Mouse (Mus musculus) frontal cortex, postnatal 25 days (tissue): ENCODE measurements around the gene Fermt2.

Experiments
- DNase-seq, 2 experiments: peaks; one replicate each; pipeline ENCODE4 v3.0.0; 2022; ENCODE audit warnings: low spot score in 2 of 2

Fermt2 gene

DNA sequence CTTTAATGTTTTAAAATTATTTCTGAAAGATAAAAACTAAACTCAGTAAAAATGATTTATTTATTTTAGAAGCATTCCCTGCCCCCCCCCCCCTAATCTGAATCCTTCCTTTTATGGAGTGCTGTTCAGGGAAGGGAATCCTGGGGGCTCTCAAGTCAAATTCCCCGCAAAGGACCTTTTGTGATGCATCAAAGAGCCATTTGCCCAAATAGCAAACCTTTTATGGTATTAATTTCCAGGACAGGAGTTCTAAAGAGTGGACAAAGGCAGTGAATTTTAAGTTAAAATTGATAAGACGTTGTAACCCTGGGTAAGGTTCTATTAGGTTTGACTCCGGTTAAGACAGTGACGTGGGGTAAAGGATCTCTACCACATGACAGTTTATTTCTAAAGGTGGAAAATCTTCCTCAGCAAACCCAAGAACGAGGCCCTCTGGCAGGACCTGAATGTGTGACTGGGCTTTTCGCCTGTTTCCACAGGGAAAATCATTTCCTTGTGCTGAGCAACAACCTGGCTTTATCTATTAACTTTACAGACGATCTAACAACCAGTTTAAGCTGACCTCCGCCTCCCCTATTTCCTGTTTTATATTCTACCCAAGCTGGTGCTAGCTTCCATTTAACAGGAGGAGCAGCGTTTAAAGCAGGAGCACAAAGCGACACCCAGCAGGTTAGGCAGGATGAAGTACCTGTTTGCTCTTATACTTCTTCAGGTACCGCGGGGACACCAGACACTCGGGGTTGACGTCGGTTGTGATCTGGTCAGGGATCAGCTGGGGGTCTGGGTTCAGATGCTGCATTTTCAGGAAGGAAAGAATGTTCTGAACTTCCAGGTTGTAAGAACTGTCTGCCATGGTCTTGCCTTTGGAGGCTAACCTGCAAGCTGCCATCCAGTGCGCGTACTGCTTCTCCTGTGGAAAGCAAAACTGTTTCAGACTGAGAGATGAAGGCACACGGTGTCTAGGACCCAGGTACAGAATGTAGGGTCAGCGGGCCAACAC is 65.6 kb downstream of the Fermt2 start:
- DNase-seq: no peak

DNA sequence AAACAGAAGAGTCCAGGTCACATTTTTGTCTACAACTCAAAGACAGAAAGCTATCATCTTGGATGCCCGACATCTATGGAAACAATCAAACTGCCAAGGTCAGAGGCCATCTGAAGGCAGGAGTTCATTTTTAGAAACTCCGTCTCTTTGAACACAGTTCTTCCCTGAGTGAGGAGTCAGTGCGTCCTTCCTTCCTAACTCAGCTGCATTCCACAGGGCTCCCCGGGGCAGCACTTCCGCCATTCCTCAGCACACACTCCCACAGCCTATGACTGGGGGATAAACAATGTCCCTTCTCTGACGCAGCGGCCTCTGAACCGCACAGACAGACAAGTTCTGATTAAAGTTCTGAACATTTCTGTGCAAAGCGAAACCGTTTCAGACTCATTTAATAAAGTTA is 66.3 kb downstream of the Fermt2 start:
- DNase-seq: no peak

DNA sequence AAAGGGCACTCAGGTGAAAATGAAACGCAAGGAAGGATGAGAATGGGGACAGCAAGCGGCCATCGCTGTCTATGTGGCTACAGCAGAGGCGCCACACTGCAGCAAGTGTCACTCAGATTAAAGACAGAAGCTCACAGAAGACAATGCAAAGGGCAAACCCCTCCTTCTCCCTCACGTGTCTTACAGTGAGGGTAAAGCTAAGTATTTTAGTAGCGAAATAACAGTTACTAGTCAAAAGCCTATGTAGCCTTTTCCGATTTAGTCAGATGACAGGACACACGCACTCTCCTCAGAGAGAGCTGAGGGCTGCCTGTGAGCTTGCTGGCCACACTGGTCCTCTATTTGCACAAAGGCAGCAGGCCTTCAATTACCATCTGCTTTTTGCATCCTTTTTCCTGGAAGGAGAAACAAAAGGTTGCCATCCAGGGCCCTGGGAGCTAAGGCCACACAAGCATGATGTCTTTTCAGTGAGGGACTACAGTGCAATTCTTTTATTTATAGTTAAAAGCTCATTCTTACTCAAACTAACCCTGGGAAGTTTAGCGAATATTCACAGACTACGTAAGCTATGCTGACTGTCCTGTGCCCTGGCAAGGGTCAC is 66.9 kb downstream of the Fermt2 start:
- no peak for DNase-seq

DNA sequence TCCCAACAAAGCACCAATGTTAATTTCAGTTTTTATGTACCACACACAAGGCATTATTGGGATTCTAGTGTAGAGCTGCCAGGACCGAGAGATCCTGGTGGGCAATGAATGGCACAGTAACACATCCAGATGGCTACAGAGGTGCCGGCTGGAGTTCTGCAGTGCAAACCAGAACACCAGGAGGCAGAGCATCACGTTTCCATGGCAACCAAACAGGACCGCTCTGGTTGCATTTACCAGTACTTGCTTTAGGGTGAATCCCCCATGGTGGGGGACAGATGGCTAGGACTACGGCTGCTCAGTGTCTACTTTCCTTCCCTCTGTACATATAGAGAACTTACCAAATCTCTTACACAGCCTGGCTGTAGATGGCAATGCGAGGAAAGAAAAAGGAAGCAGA is 67.5 kb downstream of the Fermt2 start:
- no peak for DNase-seq

DNA sequence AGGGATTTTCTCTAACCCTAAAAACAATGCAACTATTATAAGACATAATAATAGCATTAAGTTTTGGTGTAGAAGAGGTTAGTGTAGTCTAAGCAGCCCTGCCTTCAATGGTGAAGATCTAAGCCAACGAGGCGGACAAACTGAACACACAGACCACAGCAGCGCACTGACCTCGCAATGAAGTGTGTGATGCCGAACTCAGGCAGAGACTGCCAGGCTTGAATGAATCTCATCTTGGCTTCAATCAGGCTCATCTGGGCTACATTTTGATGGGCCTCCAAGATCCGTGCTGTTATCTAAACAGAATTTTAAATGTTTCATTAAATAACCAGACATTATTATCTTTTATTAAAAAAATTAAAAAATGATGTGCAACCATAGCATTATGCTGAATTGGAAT is 68.0 kb downstream of the Fermt2 start:
- DNase-seq: no peak

DNA sequence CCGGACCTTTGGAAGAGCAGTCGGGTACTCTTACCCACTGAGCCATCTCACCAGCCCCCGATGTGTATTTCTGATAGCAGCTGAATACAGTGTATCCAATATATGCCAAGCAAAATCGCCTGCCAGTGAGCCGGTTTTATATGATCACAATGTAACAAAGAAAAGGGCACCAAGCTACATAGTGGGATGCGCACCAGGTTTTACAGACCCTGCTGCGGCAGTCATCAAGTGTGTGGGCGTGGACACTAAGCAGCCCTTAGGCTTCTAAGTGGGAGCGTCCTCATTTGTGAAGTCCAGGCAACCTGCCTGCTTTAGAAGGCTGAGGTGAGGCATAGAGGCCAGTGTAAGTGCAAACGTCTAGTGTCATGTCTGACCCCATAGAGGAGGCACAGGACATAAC is 69.4 kb downstream of the Fermt2 start:
- no peak for DNase-seq

DNA sequence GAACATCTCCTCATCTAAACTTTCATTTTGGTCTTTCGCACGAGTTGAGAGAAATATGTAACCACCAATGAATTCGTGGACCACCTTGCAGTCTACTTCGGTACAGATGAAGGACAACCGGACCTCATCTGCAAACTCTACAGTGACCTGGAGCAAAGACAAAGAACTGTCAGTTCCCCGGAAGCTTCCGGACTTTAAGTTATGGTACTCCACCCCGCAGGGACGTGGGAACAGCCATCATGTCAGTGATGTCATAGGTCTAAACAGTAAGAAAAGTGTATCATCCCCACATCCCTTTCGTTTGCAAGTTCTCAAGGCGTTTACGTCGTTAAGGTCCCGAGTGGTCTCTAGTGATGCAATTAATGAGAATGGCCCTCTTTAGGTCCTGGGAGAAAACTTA is 70.0 kb downstream of the Fermt2 start:
- no peak for DNase-seq

DNA sequence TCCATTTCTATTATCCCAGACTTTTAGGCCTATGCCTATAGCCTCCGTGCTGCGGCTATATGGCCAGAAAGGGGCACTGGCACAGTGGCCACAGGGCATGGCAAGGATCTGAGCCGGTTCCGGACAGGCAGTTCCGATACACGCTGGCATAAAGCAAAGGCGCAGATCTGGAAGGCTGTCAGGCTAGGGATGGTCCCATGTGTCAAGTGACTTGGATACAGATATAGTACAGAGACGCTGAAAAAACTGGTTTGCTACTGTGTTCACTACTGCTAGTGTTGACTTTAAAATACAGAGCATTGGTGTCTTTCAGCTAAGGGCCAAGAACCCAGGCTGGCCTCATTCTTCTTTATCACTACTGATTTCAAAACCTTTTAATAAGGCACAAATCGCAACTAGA is 72.9 kb downstream of the Fermt2 start:
- DNase-seq: no peak

DNA sequence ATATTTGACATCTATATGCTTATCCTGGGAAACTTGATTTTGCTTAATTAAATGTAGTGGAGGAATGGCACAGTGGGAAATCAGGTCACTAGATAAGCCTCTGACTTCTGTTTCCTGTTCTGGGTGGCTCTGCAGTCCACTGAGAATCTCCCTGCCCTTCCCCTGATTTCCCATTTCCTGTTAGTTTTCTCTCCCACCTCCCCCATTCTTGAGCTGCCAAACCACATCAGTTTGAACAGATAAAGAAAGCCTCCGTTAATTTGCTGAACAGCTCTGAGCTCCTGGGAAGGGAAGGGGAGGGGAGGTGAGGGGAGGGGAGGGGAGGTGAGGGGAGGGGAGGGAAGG is 73.4 kb downstream of the Fermt2 start:
- no peak for DNase-seq

DNA sequence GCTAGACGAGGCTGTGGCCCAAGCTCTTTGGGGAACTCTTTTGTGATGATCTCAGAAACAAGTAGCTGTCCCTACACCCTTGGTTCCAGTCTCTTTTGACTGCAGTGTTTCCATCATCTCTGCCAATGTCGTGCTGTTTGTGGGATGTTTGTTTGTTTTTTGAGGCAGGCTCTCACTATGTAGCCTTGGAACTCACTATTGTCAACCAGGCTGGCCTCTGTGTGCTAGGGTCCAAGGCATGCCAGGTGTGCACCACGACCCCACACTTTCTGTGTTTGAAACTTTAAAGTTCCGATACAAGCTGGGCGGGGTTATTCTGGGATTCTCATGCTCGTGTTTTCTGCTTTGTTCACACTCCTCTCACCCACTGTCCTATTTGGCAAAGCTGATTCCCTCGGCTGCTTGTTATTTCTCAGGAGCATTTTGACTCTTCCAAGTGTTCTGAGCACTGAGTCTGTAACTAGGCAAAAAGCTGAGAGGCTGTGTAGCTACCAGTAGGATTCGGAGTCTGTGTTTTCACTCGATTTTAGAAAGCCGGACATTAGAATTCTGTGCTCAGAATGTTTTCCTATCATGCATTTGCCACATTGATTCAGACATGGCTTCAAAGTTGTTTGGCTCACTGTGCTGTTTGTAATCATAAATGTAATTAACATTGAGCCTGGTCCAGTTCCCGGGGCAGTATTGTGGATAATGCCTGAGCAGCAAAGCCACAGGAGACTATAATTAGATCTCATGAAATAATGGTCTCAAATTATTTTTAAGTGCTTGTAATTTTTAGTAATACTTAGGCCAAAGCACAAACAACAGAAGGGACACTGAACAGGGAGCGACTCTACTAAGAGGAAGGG is 74.0 kb downstream of the Fermt2 start:
- DNase-seq: no peak

DNA sequence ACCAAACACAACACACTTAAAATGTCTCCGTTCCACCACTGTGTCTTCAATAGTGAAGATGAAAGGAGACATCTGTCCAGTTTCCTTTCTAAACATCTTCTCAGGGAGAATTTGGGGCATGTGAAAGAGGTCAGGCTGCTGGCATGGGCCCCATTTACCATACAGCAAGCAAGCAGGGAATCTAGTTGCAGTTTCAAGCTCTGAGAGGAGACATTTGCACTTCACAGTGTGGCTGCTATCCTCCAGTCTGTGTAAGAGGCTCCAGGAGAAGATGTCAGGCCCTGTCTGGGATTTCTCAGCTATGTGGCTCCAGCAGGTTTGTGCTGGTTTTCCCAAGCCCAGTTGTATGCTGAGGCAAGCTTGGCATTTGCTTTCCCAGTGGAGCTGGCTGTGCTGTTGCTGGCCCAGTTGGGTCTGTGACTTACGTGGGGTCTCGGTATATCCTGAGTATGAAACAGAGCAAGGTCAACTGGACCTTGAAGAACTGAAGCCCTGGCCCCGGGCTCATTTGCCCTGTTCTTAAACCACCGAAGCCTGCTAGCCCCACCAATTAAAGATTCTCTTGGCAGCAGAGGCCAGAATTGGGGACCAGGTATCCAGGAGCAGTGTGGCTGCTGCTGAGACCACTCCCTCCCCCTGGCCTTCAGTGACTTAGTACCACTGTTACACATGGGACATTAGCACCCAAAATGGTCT is 76.2 kb downstream of the Fermt2 start:
- no peak for DNase-seq

DNA sequence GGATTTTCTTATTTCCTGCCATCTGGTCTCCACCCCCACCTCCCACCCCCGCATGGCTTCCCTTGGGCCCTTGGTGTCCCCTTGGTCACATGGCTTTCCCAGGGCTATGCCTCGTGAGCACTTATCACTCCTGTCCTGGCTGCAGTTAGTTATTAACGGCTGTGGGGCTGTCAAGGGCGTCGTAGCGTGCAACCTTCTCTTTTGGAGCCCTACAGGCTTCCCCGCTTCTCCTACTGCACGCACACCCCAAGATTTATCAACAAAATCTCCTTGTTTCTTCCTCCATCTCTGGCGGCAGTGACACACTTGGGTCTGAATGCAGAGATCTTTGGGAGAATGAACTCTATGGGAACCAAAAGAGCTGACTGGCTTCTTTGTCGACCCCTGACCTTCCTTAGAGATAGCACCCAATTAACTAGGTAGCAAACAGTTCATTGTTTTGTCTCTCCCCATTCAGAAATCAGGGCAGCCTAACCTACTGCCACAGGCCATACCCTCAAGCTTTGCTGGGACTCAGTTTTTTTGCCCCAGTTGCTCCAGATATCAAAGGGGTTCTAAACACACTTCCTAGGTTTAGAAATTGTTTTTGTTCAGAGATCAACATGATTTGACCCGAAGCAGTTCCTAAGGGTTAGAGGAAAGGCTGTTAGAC is 76.9 kb downstream of the Fermt2 start:
- DNase-seq: no peak

DNA sequence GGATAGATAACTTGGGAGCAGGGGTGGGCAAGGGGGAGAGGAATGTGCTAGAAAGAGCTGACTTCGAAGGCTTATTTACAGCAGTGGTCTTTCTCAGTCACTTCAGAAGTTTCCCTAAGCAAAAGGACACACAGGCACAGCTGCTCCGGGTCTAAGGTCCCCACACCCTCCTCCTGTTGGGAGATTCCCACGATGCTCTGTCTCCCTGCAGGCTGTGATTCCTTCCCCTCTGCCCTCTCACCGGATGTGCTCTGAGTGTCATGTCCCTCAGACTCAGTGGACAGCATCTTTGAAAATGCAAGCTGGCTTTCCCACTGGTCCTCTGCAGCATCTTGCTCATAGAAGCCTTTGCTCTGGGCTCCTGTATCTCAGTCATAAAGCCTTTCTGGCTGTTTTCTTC is 77.8 kb downstream of the Fermt2 start:
- DNase-seq: no peak

DNA sequence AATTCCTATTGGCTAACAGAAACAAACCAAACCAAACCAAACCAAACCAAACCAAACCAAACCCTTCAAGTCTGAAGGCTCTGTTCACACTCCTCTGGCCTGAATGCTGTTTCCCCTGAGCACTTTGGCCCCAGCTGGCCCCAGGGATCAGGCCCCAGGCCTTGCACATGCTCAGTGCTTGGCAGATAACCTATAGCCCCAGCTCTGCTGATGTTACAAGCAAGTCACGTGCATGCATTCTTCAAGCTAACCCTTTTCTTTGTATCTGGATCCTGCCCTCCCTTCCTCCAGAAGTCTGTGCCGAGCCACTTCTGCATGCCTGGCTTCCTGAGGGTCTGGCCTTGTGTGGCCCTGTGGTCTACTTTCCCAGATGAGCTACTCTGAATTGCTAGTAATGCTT is 78.8 kb downstream of the Fermt2 start:
- DNase-seq: no peak

DNA sequence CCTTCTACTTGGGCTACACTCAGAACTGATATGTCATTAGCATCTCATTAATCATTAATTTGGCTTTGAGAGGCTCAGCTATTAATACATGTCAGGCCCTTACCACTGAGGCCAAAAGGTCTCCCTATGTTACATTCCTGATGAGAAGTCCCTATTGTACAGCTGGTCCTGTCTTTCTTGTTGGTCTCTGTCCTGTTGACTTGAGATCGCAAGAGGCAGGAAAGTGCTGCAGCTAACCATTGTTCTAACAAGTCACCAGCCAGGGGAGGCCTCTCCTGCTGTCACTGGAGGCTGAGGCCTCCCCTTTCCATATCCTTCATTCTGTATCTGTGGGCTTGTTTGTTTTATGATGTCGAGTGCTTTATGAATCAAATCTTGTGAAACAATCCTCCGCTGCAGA is 83.1 kb downstream of the Fermt2 start:
- DNase-seq: no peak

DNA sequence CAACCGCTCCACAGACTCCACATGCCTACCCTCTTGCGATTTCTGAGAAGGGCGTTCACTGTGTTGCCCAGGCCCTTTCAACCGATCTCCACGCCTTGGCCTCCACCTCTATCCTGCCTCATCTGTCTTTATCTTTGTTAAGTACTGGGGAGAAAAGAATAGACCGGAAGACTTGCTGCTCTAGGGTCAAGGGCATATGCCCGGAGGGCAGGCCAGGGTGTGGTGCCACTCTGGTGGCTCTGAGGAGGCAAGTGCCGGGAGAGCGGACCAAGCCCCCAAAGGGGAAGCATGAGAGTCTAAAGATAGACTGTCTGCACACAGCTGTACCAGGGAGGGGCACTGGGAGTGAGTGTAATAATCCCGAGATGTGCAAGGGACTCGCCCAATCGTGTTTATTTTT is 84.5 kb downstream of the Fermt2 start:
- no peak for DNase-seq

DNA sequence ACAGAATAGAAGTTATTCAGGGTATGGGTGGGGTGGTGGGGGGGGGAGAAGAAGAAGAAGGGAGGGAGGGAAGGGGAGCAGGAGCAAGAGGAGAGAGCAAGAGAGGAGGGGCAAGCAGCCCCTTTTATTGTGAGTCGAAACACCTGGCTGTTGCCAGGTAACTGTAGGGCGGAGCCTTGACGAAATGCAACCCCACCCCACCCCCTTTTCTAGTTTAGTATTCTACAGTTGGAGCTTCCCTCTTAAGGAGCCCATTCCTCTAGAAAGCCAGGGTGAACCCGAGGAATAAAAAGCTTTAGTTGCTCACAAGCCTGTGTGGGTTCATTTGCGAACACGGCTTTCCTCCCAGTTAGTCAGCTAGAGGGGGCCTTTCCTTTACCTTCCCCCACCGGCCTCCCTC is 85.0 kb downstream of the Fermt2 start:
- DNase-seq: no peak

DNA sequence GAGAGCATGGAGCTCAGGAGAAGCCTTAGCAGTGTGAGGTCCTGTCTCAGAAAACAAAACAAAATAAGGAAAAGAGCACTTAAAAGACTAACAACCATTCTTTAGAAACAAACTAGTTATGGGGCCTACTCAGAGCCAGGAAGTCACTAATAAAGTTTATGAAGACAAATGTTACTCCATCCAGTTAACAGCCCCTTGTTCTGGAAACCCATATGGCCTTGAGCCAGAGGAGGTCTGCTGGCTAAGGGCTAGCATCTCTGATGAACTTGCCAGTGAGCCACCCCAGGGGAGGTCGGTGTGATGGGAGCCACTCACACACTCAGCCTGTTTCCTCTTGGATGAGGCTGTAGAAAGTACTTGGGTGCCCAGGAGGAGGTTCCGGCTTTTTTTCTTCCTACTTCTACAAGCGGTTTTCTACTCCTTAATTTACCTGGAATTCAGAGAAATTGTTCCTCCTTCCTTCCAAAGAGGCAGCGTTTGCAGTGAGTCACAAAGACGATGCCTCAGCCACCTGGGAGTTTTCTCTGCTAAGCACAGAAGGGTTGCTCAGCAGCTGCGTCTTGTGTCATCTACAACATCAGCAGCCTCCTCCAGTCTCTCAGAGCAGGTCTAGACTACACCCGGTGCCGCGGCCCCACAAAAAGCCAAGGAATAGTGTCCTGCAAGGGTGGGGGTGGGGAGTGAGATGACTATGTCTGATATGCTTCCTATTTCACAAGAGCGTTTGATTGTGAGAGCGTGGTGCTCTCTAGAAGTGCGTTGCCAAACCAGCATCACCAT is 86.9 kb downstream of the Fermt2 start:
- no peak for DNase-seq

DNA sequence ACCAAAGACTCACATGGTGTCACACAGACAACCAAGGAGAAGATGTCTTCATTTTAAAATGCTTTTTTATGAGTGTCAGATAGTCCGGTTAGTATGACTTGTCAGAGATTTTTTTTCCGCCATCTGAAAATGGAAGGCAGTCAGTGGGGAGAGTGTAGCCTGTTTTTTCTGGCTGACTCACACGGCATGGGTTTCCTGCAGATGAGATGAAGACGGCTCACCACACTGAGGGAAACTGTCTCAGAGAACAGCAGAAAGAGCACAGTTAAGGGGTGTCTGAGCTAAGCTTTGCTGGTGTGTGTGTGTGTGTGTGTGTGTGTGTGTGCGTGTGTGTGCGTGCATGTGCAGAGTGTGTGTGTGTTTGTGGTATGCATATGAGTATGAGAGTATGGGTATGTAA is 88.6 kb downstream of the Fermt2 start:
- DNase-seq: no peak

DNA sequence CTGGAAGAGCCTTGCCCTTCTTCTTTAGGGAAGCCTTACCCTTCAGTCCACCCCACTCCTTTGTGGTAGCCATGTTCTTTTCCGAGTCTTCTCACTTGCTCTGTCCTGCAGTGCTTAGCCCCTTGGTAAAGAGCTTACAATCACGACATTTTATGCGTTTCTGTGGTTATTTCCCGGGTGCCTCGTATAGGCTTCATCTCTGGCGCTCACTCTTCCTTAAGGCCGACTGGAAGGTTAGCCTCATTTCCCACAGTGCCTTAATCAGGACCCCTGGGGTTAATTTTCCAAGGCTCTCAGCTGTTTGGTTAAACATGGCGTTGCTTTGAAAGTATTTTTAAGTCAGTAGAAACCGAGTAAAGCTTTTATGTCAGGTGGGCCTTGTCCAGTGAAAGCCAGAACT is 90.5 kb downstream of the Fermt2 start:
- DNase-seq: no peak

DNA sequence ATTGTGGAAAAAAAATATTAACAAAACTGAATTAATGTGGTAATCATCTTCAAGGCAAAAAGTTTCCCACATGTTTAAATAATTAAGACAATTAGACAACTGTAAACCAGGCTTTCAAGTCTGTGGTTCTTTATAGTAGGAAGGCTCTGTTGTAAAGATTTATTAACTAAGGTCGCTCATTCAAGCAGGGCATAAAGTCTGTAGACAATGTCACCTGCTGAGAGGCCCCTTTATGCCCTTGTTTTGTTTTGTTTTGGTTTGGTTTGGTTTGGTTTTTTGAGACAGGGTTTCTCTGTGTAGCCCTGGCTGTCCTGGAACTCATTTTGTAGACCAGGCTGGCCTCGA is 91.0 kb downstream of the Fermt2 start:
- no peak for DNase-seq
